Mouse (Mus musculus): ENCODE measurements at regions not wholly inside any gene's neighbourhood (a gene's known extent, or its start where the extent isn't known, plus 50 kb on each side); places are given as distances from the start of the nearest gene placed in this dataset.
"Not testable (repeated sequence)": the region's sequence is repeated elsewhere in the genome, so short reads cannot be mapped to it uniquely, and the experiment has no call there.

- not testable (repeated sequence) for H3K9ac ChIP-seq (replicated peaks); H3K4me3 ChIP-seq (replicated peaks); H3K27me3 ChIP-seq; H3K4me2 ChIP-seq (replicated peaks); ATAC-seq; H3K27ac ChIP-seq; H3K9me3 ChIP-seq; H3K4me1 ChIP-seq (replicated peaks); H3K36me3 ChIP-seq
- 48% methylated on average over 5 of the region's 5 CpGs for WGBS
These were observed 207.8 kb downstream of the Rab10 start for GRCm38 (mm10) chr12:3101963-3102362.

GRCm38 (mm10) chr12:3098175-3098574 is 211.6 kb downstream of the Rab10 start:
- not testable (repeated sequence) for H3K9ac ChIP-seq (replicated peaks); H3K4me2 ChIP-seq (replicated peaks); H3K27me3 ChIP-seq; H3K36me3 ChIP-seq; H3K4me3 ChIP-seq (replicated peaks); H3K27ac ChIP-seq; H3K9me3 ChIP-seq; H3K4me1 ChIP-seq (replicated peaks)
- WGBS, result 19% methylated on average over 2 of the region's 2 CpGs
- 0 out of 2 replicates have a peak, but pooled peaks have one; percentile 40 for ATAC-seq

GRCm38 (mm10) chr12:3094509-3094908 is 215.3 kb downstream of the Rab10 start:
- Histone ChIP-seq H3K27ac (no peak overlapping the region), H3K27me3 (no peaks in the 10 kb centered on the region), H3K4me3 (replicated peaks) (no peak overlapping the region), H3K4me1 (replicated peaks) (no peaks in the 10 kb centered on the region), H3K36me3 (no peaks in the 10 kb centered on the region), H3K9ac (replicated peaks) (no peak overlapping the region), H3K4me2 (replicated peaks) (no peak overlapping the region), H3K9me3 (0 out of 2 replicates have a peak, but pooled peaks cover under 1% of the 10 kb centered on the region)
- WGBS, result 92% methylated on average over 5 of the region's 5 CpGs
- ATAC-seq, result no peak

GRCm38 (mm10) chr12:3092974-3093373 is 216.8 kb downstream of the Rab10 start:
- H3K27me3 ChIP-seq; ATAC-seq; H3K36me3 ChIP-seq; H3K27ac ChIP-seq; H3K4me1 ChIP-seq (replicated peaks); H3K9ac ChIP-seq (replicated peaks); H3K4me2 ChIP-seq (replicated peaks); H3K9me3 ChIP-seq; H3K4me3 ChIP-seq (replicated peaks): not testable (repeated sequence)
- WGBS, result 61% methylated on average over 2 of the region's 3 CpGs

GRCm38 (mm10) chr12:3049546-3049945 is 260.2 kb downstream of the Rab10 start:
- not testable (repeated sequence) for ATAC-seq; H3K27ac ChIP-seq; H3K9me3 ChIP-seq; H3K36me3 ChIP-seq; H3K4me2 ChIP-seq (replicated peaks); H3K4me1 ChIP-seq (replicated peaks); H3K9ac ChIP-seq (replicated peaks); H3K27me3 ChIP-seq; H3K4me3 ChIP-seq (replicated peaks)
- 68% methylated on average over 5 of the region's 5 CpGs for WGBS

- peaks cover 51% of the 10 kb centered on the region for H3K9me3 ChIP-seq
- H3K9ac ChIP-seq (replicated peaks); H3K27me3 ChIP-seq; H3K27ac ChIP-seq; H3K36me3 ChIP-seq; H3K4me2 ChIP-seq (replicated peaks); H3K4me3 ChIP-seq (replicated peaks); H3K4me1 ChIP-seq (replicated peaks); ATAC-seq: not testable (repeated sequence)
- WGBS, result 94% methylated on average over 16 of the region's 16 CpGs
These were observed 291.3 kb downstream of the Rab10 start for GRCm38 (mm10) chr12:3018446-3018845.

- H3K9ac ChIP-seq (replicated peaks); H3K4me2 ChIP-seq (replicated peaks); H3K27me3 ChIP-seq; H3K27ac ChIP-seq; ATAC-seq; H3K4me3 ChIP-seq (replicated peaks); H3K36me3 ChIP-seq; H3K4me1 ChIP-seq (replicated peaks): not testable (repeated sequence)
- 87% methylated on average over 8 of the region's 8 CpGs for WGBS
- peaks cover 56% of the 10 kb centered on the region for H3K9me3 ChIP-seq
These were observed 293.0 kb downstream of the Rab10 start for GRCm38 (mm10) chr12:3016777-3017176.
